Mouse (Mus musculus) lung, postnatal 4 days (tissue): ENCODE results near the gene Rcn2.
"Not testable (repeated sequence)": the region's sequence is repeated elsewhere in the genome, so short reads cannot be mapped to it uniquely, and the experiment has no call there.

Experiments
- DNase-seq, 2 experiments: peaks; one replicate each; pipeline ENCODE4 v3.0.0; 2021

The Rcn2 gene

GRCm38 (mm10) chr9:56041372-56042180 is at the start of gene Rcn2:
Rcn2 (plus strand) TSS chr9:56041845.
- DNase-seq = peak; percentile 97 to 98

- DNase-seq = not testable (repeated sequence)
Measured at GRCm38 (mm10) chr9:56004679-56005078, 37.0 kb upstream of the Rcn2 start.

GRCm38 (mm10) chr9:56010450-56010849 is 31.2 kb upstream of the Rcn2 start, which contains the start of gene 4930563M21Rik:
4930563M21Rik (minus strand) TSS chr9:56010550.
- no peak for DNase-seq

- no peak for DNase-seq
Measured at GRCm38 (mm10) chr9:56024772-56025171, 16.9 kb upstream of the Rcn2 start.

- no peak for DNase-seq
Measured at GRCm38 (mm10) chr9:56027292-56027691, 14.4 kb upstream of the Rcn2 start.

- DNase-seq = peak in 1 of 2 experiments; percentile 23
Measured at GRCm38 (mm10) chr9:56032219-56032618, 9.4 kb upstream of the Rcn2 start.

- no peak for DNase-seq
Measured at GRCm38 (mm10) chr9:56042181-56042621, 556 bp downstream of the Rcn2 start.

GRCm38 (mm10) chr9:56053796-56054195 is 12.2 kb downstream of the Rcn2 start:
- DNase-seq = no peak

GRCm38 (mm10) chr9:56056147-56056546 is 14.5 kb downstream of the Rcn2 start:
- no peak for DNase-seq

GRCm38 (mm10) chr9:56062336-56062735 is 20.7 kb downstream of the Rcn2 start:
- no peak for DNase-seq

- no peak for DNase-seq
Measured at GRCm38 (mm10) chr9:56065011-56065410, 23.4 kb downstream of the Rcn2 start.

GRCm38 (mm10) chr9:56067964-56068363 is 26.3 kb downstream of the Rcn2 start:
- no peak for DNase-seq

GRCm38 (mm10) chr9:56068630-56069029 is 27.0 kb downstream of the Rcn2 start:
- DNase-seq = no peak

GRCm38 (mm10) chr9:56072861-56073260 is 31.2 kb downstream of the Rcn2 start:
- DNase-seq = no peak

GRCm38 (mm10) chr9:56074863-56075262 is 33.2 kb downstream of the Rcn2 start:
- no peak for DNase-seq

GRCm38 (mm10) chr9:56075264-56075663 is 33.6 kb downstream of the Rcn2 start:
- DNase-seq = peak; percentile 67 to 76

- DNase-seq = peak; percentile 60 to 62
Measured at GRCm38 (mm10) chr9:56075901-56076620, 34.4 kb downstream of the Rcn2 start.

GRCm38 (mm10) chr9:56079587-56079986 is 37.9 kb downstream of the Rcn2 start:
- no peak for DNase-seq

GRCm38 (mm10) chr9:56086524-56086923 is 44.9 kb downstream of the Rcn2 start:
- no peak for DNase-seq

- peak; percentile 74 to 82 for DNase-seq
Measured at GRCm38 (mm10) chr9:56089778-56090520, 48.3 kb downstream of the Rcn2 start, which contains the start of gene Pstpip1. Pstpip1 (plus strand) TSS chr9:56089962.

GRCm38 (mm10) chr9:56090546-56091225 is 49.0 kb downstream of the Rcn2 start:
- DNase-seq = no peak

GRCm38 (mm10) chr9:56092102-56092501 is 50.5 kb downstream of the Rcn2 start:
- DNase-seq = no peak
